Mouse (Mus musculus) E14TG2a.4 (cell line): ENCODE measurements around the gene Cdk11b.
"Not testable (repeated sequence)": the region's sequence is repeated elsewhere in the genome, so short reads cannot be mapped to it uniquely, and the experiment has no call there.

Experiments
- H3K27me3 ChIP-seq: 2 replicates; pipeline ENCODE4 v1.6.1; 2014; ENCODE audit warnings: low read length, control low read depth; ENCODE audit not compliant: insufficient read depth
- H3K36me3 ChIP-seq: 2 replicates; pipeline ENCODE4 v1.6.1; 2014; ENCODE audit warnings: low read length, control low read depth; ENCODE audit not compliant: insufficient read depth
- H3K4me1 ChIP-seq: replicated peaks from 2 replicates; pipeline ENCODE4 v1.6.1; 2014; ENCODE audit warnings: low read depth, low read length, control low read depth
- H3K4me3 ChIP-seq: replicated peaks from 2 replicates; pipeline ENCODE4 v1.5.1; 2014; ENCODE audit warnings: mild to moderate bottlenecking, low read length
- H3K9me3 ChIP-seq: 2 replicates; pipeline ENCODE4 v1.6.1; 2014; ENCODE audit warnings: low read length, control low read depth
- CTCF ChIP-seq: conservative IDR thresholded peaks from 2 replicates; pipeline ENCODE4 v1.5.1; 2014; ENCODE audit warnings: low read length
- NANOG ChIP-seq: IDR thresholded peaks from 2 replicates; pipeline ENCODE4 v1.6.1; 2014; ENCODE audit warnings: borderline replicate concordance, low read length, mixed read lengths
- POU5F1 ChIP-seq: IDR thresholded peaks from 2 replicates; pipeline ENCODE4 v1.6.1; 2014; ENCODE audit warnings: low read length, borderline replicate concordance

The Cdk11b gene

DNA sequence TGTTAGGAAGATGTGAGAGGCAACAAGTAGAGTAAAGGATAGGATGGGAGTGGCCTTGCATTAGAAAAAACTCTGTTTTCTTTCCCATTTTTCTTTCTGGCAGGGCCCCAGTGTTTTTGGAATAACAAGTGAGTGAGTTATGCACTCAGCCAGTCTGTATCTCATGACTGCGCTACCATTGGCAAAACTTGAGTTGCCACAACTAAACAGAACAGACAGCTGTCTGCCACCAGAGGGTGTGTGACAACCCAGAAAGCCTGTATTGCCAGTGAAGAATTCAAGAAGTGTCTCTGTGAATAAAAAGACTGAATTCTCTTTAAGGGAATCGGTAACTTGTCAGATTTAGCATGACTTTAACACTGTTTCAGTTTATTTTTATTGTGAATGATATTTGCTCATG lies 51.3 kb downstream of the Cdk11b start:
- Histone ChIP-seq H3K27me3 (no peaks in the 10 kb centered on the region), H3K36me3 (no peaks in the 10 kb centered on the region), H3K4me3 (peak overlapping the region; percentile 21; the same call in 1 of the 2 replicates), H3K9me3 (peaks cover 41% of the 10 kb centered on the region), H3K4me1 (peaks cover 11% of the 10 kb centered on the region)
- no peak for TF ChIP-seq POU5F1
- TF ChIP-seq CTCF, result no peak
- no peak for TF ChIP-seq NANOG

DNA sequence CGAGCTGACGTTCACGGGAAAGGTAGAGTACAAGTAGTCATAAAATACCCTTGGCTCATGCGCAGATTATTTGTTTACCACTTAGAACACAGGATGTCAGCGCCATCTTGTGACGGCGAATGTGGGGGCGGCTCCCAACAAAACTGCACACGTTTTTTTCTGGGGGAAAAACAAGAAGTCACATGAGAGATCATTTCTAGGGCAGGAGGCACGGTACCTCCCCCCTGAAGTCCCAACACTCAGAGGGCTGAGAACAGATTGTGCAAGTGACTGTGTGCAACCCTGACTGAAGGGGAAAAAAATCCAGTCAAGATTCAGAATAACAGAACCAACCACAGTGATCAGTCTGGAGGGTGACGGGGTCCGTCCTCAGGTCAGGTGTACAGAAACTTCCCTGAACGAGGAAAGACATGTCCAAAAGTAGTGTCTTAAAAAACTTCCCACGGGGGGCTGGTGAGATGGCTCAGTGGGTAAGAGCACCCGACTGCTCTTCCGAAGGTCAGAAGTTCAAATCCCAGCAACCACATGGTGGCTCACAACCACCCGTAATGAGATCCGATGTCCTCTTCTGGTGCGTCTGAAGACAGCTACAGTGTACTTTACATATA lies 59.1 kb downstream of the Cdk11b start:
- H3K36me3 ChIP-seq, H3K27me3 ChIP-seq, H3K4me3 ChIP-seq, H3K4me1 ChIP-seq: not testable (repeated sequence)
- H3K9me3 ChIP-seq, result peaks cover 55% of the 10 kb centered on the region

DNA sequence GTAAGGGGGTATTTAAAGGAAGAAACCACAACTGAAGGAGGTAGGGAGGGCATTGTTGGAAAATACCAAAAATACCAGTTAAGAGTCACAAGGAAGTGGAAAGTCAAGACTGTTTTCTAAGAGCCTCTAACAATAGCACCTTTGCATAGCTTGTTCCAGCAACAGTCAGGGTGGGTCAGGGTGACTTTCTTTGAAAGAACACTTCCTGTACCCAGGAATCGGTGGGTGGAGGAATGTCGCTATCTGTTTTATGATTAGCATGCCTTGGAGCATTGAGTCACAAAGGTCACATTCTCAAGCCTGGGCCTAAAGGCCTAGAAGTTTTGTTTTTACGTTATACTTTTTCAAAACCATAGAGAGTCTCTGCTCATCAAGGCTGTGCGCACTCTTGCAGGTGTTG lies 63.1 kb downstream of the Cdk11b start:
- H3K36me3 ChIP-seq, result not testable (repeated sequence)

DNA sequence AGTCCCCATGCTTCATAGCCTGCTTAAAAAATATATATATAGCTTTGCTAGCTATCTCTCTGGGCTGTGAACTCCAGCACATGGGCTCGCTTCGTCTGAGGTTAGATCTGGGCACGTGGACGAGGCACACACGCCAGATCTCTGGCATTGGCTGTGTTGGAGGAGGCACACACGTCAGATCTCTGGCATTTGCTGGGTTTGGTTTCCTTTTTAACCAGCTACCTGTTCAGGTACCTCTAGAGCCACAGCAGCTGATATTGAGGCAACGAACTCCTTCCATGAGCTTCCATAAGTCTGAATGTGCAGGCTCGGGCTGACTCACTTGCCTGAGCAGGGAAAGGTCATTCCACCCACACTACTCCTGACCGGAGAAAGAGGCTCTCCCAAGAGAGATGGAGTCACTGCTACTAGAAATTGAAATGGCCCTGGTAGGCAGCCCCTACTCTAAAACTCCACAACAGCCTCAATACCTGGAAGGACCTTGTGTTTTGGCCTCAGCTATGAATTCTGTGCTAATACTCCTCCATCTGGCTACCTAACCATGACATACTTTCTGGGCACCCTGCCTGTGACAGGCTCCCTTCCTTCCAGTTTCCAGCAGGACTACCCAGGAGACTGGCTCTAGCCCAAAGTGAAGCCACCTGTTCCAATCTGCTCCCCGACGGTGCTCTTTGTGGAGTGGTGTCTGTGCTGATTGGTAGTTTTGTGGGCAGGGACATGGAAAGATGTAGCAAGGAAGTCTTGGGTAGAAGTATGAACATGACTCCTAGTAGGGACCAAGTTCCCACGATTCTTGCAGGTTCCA lies 66.1 kb downstream of the Cdk11b start:
- TF ChIP-seq POU5F1, result no peak
- TF ChIP-seq NANOG, result no peak
- no peak for TF ChIP-seq CTCF
- Histone ChIP-seq H3K9me3 (peaks cover 44% of the 10 kb centered on the region), H3K4me1 (peaks cover 27% of the 10 kb centered on the region)

More for the DNA sequence above, 63.1 kb downstream of the Cdk11b start:
- H3K27me3 ChIP-seq, H3K4me1 ChIP-seq, H3K4me3 ChIP-seq: not testable (repeated sequence)
- H3K9me3 ChIP-seq, result peaks cover 66% of the 10 kb centered on the region

DNA sequence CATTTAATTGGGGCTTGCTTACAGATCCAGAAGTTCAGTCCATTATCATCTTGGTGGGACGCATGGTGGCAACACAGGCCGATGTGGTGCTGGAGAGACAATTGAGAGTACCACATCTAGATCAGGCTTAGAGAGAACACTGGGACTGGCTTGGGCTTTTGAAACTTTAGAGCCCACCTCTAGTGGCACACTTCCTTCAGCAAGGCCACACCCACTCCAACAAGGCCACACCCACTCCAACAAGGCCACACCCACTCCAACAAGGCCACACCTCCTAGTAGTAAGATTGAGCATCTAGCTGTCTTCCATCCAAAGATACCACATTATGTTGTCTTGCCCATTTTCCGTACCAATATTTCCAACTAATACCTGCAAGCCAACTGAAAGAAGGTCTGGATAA lies 67.8 kb downstream of the Cdk11b start:
- TF ChIP-seq CTCF, result no peak
- TF ChIP-seq POU5F1, result no peak
- no peak for TF ChIP-seq NANOG
- Histone ChIP-seq H3K27me3 (no peaks in the 10 kb centered on the region), H3K9me3 (peaks cover 27% of the 10 kb centered on the region), H3K4me1 (peaks cover 42% of the 10 kb centered on the region), H3K4me3 (no peak overlapping the region), H3K36me3 (peaks cover 20% of the 10 kb centered on the region)

More for the DNA sequence above, 66.1 kb downstream of the Cdk11b start:
- Histone ChIP-seq H3K4me3 (no peak overlapping the region), H3K27me3 (no peaks in the 10 kb centered on the region), H3K36me3 (peaks cover 7% of the 10 kb centered on the region)

DNA sequence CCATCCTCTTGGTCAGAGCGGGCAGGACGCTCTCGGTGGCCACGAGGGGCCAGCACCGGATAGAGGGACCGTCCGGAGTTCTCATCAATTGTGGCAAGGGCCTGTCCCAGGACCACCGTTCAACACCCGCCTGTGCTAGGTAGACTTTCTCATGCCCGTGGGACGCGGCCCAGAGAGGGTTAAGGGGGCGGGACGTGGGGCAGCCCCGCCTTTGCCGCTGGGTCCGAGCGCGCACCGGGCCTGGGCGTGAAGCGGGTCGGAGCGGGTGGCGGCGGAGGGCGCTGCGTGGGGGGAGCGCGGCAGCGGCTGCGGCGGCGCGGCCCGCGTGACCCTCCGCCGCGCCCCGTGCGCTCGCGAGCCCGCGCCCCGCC lies 69.4 kb downstream of the Cdk11b start, which contains the start of gene Fndc10:
Gene Fndc10 (plus strand): TSS at position 232 of the 371 bp plus-strand sequence.
- H3K36me3 ChIP-seq, result peaks cover 25% of the 10 kb centered on the region
- peaks cover 52% of the 10 kb centered on the region for H3K4me1 ChIP-seq
- peak within 1 kb of the TSS; percentile 89 for H3K4me3 ChIP-seq
- H3K27me3 ChIP-seq, result no peaks in the 10 kb centered on the region
- no peak for TF ChIP-seq NANOG
- TF ChIP-seq POU5F1, result no peak
- TF ChIP-seq CTCF, result no peak
- peaks cover 11% of the 10 kb centered on the region for H3K9me3 ChIP-seq

DNA sequence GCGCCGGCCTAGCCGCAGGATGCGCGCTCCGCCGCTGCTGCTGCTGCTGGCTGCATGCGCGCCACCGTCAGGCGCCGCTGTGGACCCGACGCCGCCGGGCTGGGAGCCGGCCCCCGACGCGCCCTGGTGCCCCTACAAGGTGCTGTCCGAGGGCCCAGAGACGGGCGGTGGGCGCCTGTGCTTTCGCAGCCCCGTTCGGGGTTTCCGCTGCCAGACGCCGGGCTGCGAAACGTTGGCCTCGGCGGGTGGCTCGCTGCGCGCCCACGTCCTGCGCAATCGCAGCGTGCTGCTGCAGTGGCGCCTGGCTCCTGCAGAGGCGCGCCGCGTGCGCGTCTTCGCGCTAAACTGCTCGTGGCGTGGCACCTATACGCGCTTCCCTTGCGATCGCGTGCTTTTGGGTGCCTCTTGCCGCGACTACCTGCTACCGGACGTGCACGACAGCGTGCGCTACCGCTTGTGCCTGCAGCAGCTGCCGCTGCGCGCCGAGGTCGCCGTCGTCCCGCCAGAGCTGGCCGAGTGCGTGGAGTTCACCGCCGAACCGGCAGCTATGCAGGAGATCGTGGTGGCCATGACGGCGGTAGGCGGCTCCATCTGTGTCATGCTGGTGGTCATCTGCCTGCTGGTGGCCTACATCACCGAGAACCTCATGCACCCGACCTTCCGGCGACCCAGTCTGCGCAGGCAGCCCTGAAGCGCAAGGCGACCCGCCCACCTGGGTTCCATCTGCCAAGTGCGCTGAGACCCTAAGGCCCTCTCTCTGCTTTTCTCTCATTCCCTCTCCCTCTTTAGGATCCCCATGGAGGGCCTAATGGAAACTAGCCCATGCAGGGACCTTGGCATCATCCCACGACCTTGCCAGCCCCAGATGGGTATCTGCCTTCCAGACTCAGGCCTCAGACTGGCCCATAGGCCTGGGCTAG lies 70.1 kb downstream of the Cdk11b start:
- Histone ChIP-seq H3K4me3 (peak overlapping the region; percentile 89), H3K4me1 (peaks cover 56% of the 10 kb centered on the region), H3K27me3 (no peaks in the 10 kb centered on the region), H3K36me3 (peaks cover 27% of the 10 kb centered on the region), H3K9me3 (peaks cover 7% of the 10 kb centered on the region; the same call in 1 of the 2 replicates)
- TF ChIP-seq CTCF (no peak), POU5F1 (no peak), NANOG (no peak)

DNA sequence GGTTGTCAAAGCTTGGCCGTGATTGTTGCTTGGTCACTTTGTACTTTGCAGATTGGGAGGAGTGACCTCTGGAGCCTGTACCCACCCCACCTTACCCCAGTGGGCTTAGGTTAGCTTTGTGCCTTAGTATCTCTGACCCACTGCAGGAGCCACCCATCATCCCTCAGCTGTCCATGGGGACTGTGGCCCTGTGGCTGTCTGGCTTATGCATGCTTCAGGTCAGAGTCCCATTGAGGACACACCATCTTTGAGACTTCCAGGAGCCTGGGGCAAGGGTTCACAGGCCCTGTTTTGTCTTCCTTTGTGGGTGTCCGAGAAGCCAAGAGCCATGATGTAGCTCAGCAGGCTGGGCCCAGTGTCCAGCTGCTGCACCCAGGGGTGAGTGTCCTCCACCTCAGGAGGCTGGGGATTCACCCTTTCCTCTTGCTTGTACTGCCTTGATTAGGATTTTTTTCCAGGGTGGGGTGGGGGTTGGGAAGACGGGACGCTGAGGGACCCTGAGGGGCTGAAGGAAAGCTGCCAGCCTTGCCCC lies 70.9 kb downstream of the Cdk11b start:
- H3K36me3 ChIP-seq, result peaks cover 30% of the 10 kb centered on the region
- peak overlapping the region; percentile 89 for H3K4me3 ChIP-seq
- H3K4me1 ChIP-seq, result peaks cover 59% of the 10 kb centered on the region
- TF ChIP-seq POU5F1 (no peak), CTCF (no peak), NANOG (no peak)
- peaks cover 4% of the 10 kb centered on the region; the same call in 1 of the 2 replicates for H3K9me3 ChIP-seq
- H3K27me3 ChIP-seq, result no peaks in the 10 kb centered on the region
